Mouse (Mus musculus) bone marrow, adult 2 months (tissue): Measurements from ENCODE around the gene Srprb. TPM values are rescaled to one million over a fixed set of nuclear protein-coding genes. Genes with fewer than 3 reads are reported as not detected.
"Not testable (repeated sequence)": the region's sequence is repeated elsewhere in the genome, so short reads cannot be mapped to it uniquely, and the experiment has no call there.

Experiments used
- H3K27ac ChIP-seq: fragments of 200-500 bp; 2 replicates; pipeline ENCODE4 v1.5.1; 2012; ENCODE audit warnings: low read depth, mild to moderate bottlenecking, control low read depth, inconsistent platforms, low read length; ENCODE audit not compliant: control insufficient read depth, poor library complexity, insufficient read depth
- H3K4me1 ChIP-seq: fragments of 200-500 bp; 2 replicates; pipeline ENCODE4 v1.6.1; 2011; ENCODE audit warnings: low read length; ENCODE audit not compliant: control insufficient read depth, insufficient read depth
- H3K4me3 ChIP-seq: fragments of 200-500 bp; replicated peaks from 2 replicates; pipeline ENCODE3; 2011; ENCODE audit warnings: mild to moderate bottlenecking, low read depth, low read length, control low read depth; ENCODE audit not compliant: control insufficient read depth
- CTCF ChIP-seq: fragments of 200-500 bp; IDR thresholded peaks from 2 replicates; pipeline ENCODE4 v1.5.1; 2011; ENCODE audit warnings: low read length, control low read depth; ENCODE audit not compliant: control insufficient read depth, insufficient read depth
- POLR2A ChIP-seq: fragments of 200-500 bp; IDR thresholded peaks from 2 replicates; pipeline ENCODE4 v1.6.1; 2011; ENCODE audit warnings: low read depth, mild to moderate bottlenecking, control low read depth, low read length, borderline replicate concordance; ENCODE audit not compliant: control insufficient read depth
- WGBS: fragments of 180-500 bp; shearing (Covaris S2); methylation state at CpG from one replicate; pipeline ENCODE4 v1.1.7; 2018; 5-methylcytosine and 5-hydroxymethylcytosine counted together
- polyA plus RNA-seq: library from polyadenylated mRNA; stranded (reverse); fragments of >200 nt; gene quantifications from 2 replicates; pipeline ENCODE4 v1.2.4, GENCODE M21; 2011; ENCODE audit warnings: low replicate concordance; ENCODE audit not compliant: missing spikeins, insufficient read depth, insufficient read length

Srprb gene
- polyA plus RNA-seq, 1 experiment = 5.3 TPM

- TF ChIP-seq POLR2A = no peak
- peak; percentile 66 for TF ChIP-seq CTCF
- WGBS = 39% methylated on average over 6 of the region's 6 CpGs
- Histone ChIP-seq H3K27ac (no peak overlapping the region), H3K4me1 (no peaks in the 10 kb centered on the region; the same call in 1 of the 2 replicates), H3K4me3 (no peak overlapping the region)
Measured at GRCm38 (mm10) chr9:103174771-103175519, 27.0 kb downstream of the Srprb start.

GRCm38 (mm10) chr9:103168771-103169170, 33.2 kb downstream of the Srprb start:
- Histone ChIP-seq H3K4me1 (no peaks in the 10 kb centered on the region), H3K27ac (no peak overlapping the region), H3K4me3 (no peak overlapping the region)
- WGBS = 82% methylated on average over 7 of the region's 7 CpGs
- TF ChIP-seq CTCF = no peak
- no peak for TF ChIP-seq POLR2A

- 78% methylated on average over 6 of the region's 6 CpGs for WGBS
- Histone ChIP-seq H3K4me1 (no peaks in the 10 kb centered on the region), H3K27ac (no peak overlapping the region), H3K4me3 (no peak overlapping the region)
- TF ChIP-seq CTCF (no peak), POLR2A (no peak)
Measured at GRCm38 (mm10) chr9:103168046-103168445, 33.9 kb downstream of the Srprb start.

- TF ChIP-seq CTCF = no peak
- no peak for TF ChIP-seq POLR2A
- WGBS = 79% methylated on average over 15 of the region's 15 CpGs
- Histone ChIP-seq H3K4me3 (no peak overlapping the region), H3K4me1 (no peaks in the 10 kb centered on the region), H3K27ac (no peak overlapping the region)
Measured at GRCm38 (mm10) chr9:103163806-103164205, 38.1 kb downstream of the Srprb start.

- not testable (repeated sequence) for H3K4me3 ChIP-seq, H3K4me1 ChIP-seq, H3K27ac ChIP-seq
- 81% methylated on average over 7 of the region's 7 CpGs for WGBS
Measured at GRCm38 (mm10) chr9:103155158-103155557, 46.8 kb downstream of the Srprb start.

GRCm38 (mm10) chr9:103154568-103154967, 47.4 kb downstream of the Srprb start:
- TF ChIP-seq POLR2A = no peak
- TF ChIP-seq CTCF = no peak
- no peaks in the 10 kb centered on the region; the same call in 1 of the 2 replicates for H3K4me1 ChIP-seq
- no peak overlapping the region for H3K4me3 ChIP-seq
- 69% methylated on average over 2 of the region's 2 CpGs for WGBS
- H3K27ac ChIP-seq = no peak overlapping the region

GRCm38 (mm10) chr9:103153286-103153685, 48.7 kb downstream of the Srprb start:
- H3K4me3 ChIP-seq = no peak overlapping the region
- TF ChIP-seq CTCF = no peak
- TF ChIP-seq POLR2A = no peak
- no peak overlapping the region for H3K27ac ChIP-seq
- no peaks in the 10 kb centered on the region; the same call in 1 of the 2 replicates for H3K4me1 ChIP-seq
- WGBS = 79% methylated on average over 5 of the region's 5 CpGs

GRCm38 (mm10) chr9:103149074-103149799, 52.7 kb downstream of the Srprb start:
- WGBS = 21% methylated on average over 12 of the region's 12 CpGs
- TF ChIP-seq POLR2A (no peak), CTCF (no peak)
- Histone ChIP-seq H3K27ac (no peak overlapping the region; the same call in 1 of the 2 replicates), H3K4me3 (no peak overlapping the region), H3K4me1 (peaks cover 2% of the 10 kb centered on the region; the same call in 1 of the 2 replicates)
